Mouse (Mus musculus) embryonic facial prominence, embryonic 11.5 days (tissue): ENCODE measurements around the gene Tuba1b. TPM values are rescaled to one million over a fixed set of nuclear protein-coding genes. Genes with fewer than 3 reads are reported as not detected.

Source experiments
- ATAC-seq: fragments of 200-750 bp; cut with Nextera tagmentation; replicated peaks from 2 replicates; pipeline ENCODE4 v1.8.0; 2017; ENCODE audit warnings: low read depth; ENCODE audit not compliant: insufficient number of reproducible peaks, low FRiP score, low TSS enrichment
- DNase-seq: peaks from one replicate; pipeline ENCODE4 v3.0.0-alpha.2; 2015; ENCODE audit warnings: low spot score
- H3K27ac ChIP-seq: fragments of 300-500 bp; sonication (generic); replicated peaks from 2 replicates; pipeline ENCODE4 v1.5.1; 2014; ENCODE audit warnings: mild to moderate bottlenecking, low read depth, low read length, control low read depth
- H3K27me3 ChIP-seq: fragments of 300-500 bp; sonication (generic); 2 replicates; pipeline ENCODE4 v1.6.1; 2014; ENCODE audit warnings: mild to moderate bottlenecking, low read length, moderate library complexity, mixed read lengths; ENCODE audit not compliant: control insufficient read depth, insufficient read depth
- H3K36me3 ChIP-seq: fragments of 300-500 bp; sonication (generic); replicated peaks from 2 replicates; pipeline ENCODE4 v1.6.1; 2014; ENCODE audit warnings: low read depth, mild to moderate bottlenecking, low read length, moderate library complexity, mixed read lengths; ENCODE audit not compliant: control insufficient read depth, insufficient read depth
- H3K4me1 ChIP-seq: fragments of 300-500 bp; sonication (generic); 2 replicates; pipeline ENCODE4 v1.6.1; 2014; ENCODE audit warnings: low read length, mixed read lengths; ENCODE audit not compliant: control insufficient read depth, insufficient read depth
- H3K4me2 ChIP-seq: fragments of 300-500 bp; sonication (generic); 2 replicates; pipeline ENCODE4 v1.6.1; 2014; ENCODE audit warnings: low read depth, mild to moderate bottlenecking, control low read depth, low read length, moderate library complexity
- H3K4me3 ChIP-seq: fragments of 300-500 bp; sonication (generic); 2 replicates; pipeline ENCODE4 v1.5.1; 2014; ENCODE audit warnings: low read depth, low read length, control low read depth
- H3K9ac ChIP-seq: fragments of 300-500 bp; sonication (generic); replicated peaks from 2 replicates; pipeline ENCODE4 v1.6.1; 2014; ENCODE audit warnings: mild to moderate bottlenecking, control low read depth, low read length
- H3K9me3 ChIP-seq: fragments of 300-500 bp; sonication (generic); replicated peaks from 2 replicates; pipeline ENCODE4 v1.6.1; 2016; ENCODE audit warnings: mild to moderate bottlenecking, low read length, inconsistent platforms, mixed read lengths; ENCODE audit not compliant: control insufficient read depth
- WGBS: fragments of 180-500 bp; shearing (Covaris S2); extraction: QIAGEN DNeasy Blood & Tissue Kit; methylation state at CpG from one replicate; pipeline ENCODE4 v1.1.7; 2014; 5-methylcytosine and 5-hydroxymethylcytosine counted together
- polyA plus RNA-seq: library from polyadenylated mRNA; unstranded; fragments of >200 nt; fragmentation: Nextera tagmentation; extraction: Ambion mirVana; gene quantifications from 2 replicates; pipeline ENCODE4 v1.2.1, GENCODE M21; 2014

The Tuba1b gene
- polyA plus RNA-seq, result 2,291 and 2,381 TPM in 2 replicates

DNA sequence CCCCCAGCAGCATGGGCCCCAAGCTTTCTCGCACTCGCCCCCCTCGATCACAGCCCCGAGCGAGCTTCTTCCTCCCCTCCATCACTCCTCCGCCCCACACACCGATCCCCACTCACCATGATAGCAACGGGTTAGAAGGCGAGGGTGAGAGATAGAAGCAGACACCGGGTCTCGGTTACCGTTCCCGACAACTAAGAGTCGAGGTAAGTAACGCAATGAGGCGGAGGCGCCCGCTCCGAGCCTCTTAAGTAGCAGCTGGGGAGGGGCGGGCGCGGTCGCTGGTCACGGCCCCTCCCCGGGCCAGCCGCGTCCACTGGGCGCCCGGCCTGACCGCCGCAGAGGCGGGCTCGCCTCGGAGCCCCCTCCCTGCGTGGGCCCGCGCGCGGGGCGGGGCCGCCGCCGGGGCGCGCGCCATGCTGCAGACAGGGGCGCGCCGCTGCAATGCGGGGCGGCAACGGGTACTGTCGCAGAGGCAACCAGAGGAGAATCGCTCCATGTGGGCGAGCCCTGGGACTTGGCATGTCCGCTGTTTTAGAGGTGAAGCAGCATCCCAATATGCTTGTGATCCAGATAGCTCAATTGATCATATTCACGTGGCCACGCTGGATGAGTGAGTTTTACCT, at the start of gene Tuba1b:
TSS of gene Tuba1b (minus strand) at position 349 of the 623 bp plus-strand sequence.
- 0 out of 2 replicates have a peak, but pooled peaks cover 3% of the 10 kb centered on the region for H3K4me1 ChIP-seq
- H3K27ac ChIP-seq, result peak within 1 kb of the TSS; percentile 93
- H3K4me2 ChIP-seq, result peak within 1 kb of the TSS; percentile 68
- under 1% methylated on average over 56 of the region's 58 CpGs for WGBS
- peak within 1 kb of the TSS; percentile 93 for H3K9ac ChIP-seq
- no peaks in the 10 kb centered on the region for H3K9me3 ChIP-seq
- ATAC-seq (peak; percentile 92), DNase-seq (peak; percentile 97)
- H3K4me3 ChIP-seq, result peak within 1 kb of the TSS; percentile 61
- H3K36me3 ChIP-seq, result no peaks in the 10 kb centered on the region
- no peaks in the 10 kb centered on the region for H3K27me3 ChIP-seq

DNA sequence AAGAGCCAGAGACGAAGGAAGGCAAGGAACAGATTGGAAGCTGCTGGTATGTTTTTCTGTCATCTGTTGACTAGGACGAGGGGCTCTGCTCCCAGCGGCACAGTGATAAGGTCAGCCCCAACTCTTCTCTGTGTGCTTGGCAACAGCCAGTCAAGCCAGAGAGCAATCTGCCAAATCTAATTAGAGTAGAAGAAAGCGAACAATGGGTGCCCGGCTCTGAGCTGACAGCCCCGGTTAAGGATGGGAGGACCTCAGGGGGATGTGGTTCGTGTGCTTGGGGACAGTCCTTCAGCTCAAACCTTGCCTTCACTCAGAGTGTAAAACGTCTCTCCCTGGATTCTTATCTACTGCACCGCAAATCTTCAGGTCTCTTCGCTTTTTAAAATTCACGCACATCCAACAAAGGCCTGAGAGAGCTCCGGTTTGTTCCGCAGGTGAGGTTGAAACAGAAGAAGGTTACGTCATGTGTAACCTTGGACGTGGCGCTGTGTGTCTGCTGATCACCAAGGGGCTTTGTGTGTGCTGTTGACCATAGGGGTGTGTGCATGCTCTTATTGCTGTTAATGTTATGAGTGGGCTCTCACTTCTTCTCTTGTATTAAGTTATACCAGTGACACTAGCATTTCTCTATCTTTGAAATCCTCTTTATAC, 49.2 kb upstream of the Tuba1b start:
- no peak overlapping the region for H3K4me3 ChIP-seq
- H3K27ac ChIP-seq, result no peak overlapping the region
- 32% methylated on average over 16 of the region's 16 CpGs for WGBS
- no peak overlapping the region for H3K4me2 ChIP-seq
- ATAC-seq, result peak; percentile 64
- no peaks in the 10 kb centered on the region for H3K27me3 ChIP-seq
- H3K4me1 ChIP-seq, result no peaks in the 10 kb centered on the region
- H3K9ac ChIP-seq, result no peak overlapping the region
- H3K9me3 ChIP-seq, result no peaks in the 10 kb centered on the region
- DNase-seq, result no peak
- no peaks in the 10 kb centered on the region for H3K36me3 ChIP-seq

DNA sequence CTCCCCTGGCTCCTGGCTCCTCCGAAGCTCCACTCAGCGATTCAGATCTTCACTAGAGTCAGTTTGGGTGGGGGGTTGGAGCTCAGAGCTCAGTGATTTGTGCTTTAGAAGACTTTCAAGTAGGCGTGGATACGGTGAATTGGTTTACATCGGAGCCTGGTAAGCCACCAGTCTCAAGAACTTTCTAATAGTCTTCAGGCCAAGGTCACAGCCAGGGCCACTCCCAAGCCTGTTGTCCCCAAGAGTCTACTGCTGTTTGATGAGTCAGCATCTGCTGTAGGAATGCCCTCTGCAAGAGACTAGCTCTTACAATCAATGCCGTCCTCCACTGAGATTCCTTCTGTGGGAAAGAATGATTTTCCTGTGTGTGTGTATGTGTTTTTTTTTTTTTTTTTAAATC, 47.7 kb upstream of the Tuba1b start:
- 77% methylated on average over 6 of the region's 6 CpGs for WGBS
- no peak overlapping the region for H3K27ac ChIP-seq

DNA sequence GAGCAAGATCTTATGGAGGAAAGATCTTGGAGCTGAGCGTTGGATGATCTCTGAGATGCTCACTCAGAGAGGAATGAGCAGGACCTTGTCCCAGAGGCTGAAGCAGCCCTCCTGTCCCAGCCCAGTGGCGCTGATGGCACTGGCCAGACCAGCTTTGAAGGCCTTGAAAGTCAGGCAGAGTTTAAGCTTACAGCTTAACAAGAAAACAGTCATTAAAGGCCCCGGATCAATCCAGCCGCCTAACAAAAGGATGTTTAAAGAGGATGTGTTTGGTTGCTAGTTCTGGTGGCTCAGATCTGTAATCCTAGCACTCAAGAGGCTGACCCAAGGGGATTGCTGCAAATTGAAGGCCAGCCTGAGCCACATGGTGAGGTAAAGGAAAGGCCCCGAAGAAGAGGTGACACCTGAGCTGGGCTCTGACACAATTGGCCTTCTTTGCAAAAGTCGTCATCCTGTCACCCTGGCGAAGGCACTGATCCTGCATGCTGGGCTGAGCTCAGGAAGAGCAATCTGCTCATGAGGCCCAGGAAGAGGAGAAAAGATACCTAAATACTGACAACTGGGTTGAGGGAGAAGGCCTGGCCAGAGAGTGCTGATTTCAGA, 45.7 kb upstream of the Tuba1b start:
- H3K27ac ChIP-seq, result no peak overlapping the region
- DNase-seq, result no peak
- H3K4me3 ChIP-seq, result no peak overlapping the region
- no peak overlapping the region for H3K4me2 ChIP-seq
- H3K9ac ChIP-seq, result no peak overlapping the region
- ATAC-seq, result no peak
- H3K9me3 ChIP-seq, result no peaks in the 10 kb centered on the region
- WGBS, result 29% methylated on average over 7 of the region's 7 CpGs
- H3K4me1 ChIP-seq, result peaks cover 7% of the 10 kb centered on the region
- H3K27me3 ChIP-seq, result no peaks in the 10 kb centered on the region
- no peaks in the 10 kb centered on the region for H3K36me3 ChIP-seq

More for the DNA sequence above, 47.7 kb upstream of the Tuba1b start:
- DNase-seq (no peak), ATAC-seq (no peak)
- H3K4me1 ChIP-seq, result peaks cover 4% of the 10 kb centered on the region; the same call in 1 of the 2 replicates
- no peaks in the 10 kb centered on the region for H3K36me3 ChIP-seq
- no peak overlapping the region for H3K9ac ChIP-seq
- H3K4me3 ChIP-seq, result no peak overlapping the region
- no peaks in the 10 kb centered on the region for H3K9me3 ChIP-seq
- no peaks in the 10 kb centered on the region for H3K27me3 ChIP-seq
- H3K4me2 ChIP-seq, result no peak overlapping the region

DNA sequence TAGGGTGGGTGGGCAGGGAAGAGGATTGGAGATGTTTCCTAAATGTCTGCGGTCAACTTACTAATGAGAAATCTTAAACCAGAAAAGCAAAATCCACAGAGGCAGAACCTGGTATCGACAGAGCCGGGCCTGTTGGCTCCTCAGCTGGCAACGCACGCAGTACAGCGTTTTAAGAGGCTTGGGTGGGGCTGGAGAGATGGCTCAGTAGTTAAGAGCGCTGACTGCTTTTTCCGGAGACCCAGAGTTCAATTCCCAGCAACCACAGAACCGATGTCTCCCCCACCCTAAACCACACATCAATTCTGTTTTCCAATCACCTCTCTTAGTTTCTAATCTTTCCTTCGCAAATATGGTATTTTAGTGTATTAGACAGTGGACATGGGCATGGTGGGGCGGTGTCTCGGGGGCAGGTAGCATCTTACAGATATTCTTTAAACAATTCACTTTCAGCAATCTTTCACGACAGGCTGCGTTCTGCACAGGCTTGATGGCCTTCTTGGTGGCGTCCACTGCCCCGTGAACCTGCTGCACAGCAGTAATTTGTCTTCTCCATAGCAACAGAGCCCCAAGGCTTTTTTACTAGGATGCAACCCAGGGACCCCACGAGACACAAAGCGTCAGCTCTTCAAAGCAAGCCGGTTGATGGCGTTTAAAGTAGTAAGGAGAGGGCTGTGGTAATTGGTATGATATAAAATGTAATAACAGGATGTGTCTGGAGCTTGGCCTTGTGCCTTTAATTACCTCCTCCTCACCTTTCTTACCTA, 44.2 kb upstream of the Tuba1b start:
- no peak overlapping the region; the same call in 1 of the 2 replicates for H3K27ac ChIP-seq
- no peaks in the 10 kb centered on the region for H3K27me3 ChIP-seq
- ATAC-seq, result no peak
- no peak overlapping the region for H3K4me2 ChIP-seq
- no peak overlapping the region for H3K9ac ChIP-seq
- H3K4me1 ChIP-seq, result peaks cover 7% of the 10 kb centered on the region
- no peak for DNase-seq
- no peaks in the 10 kb centered on the region for H3K36me3 ChIP-seq
- WGBS, result 56% methylated on average over 20 of the region's 20 CpGs
- H3K4me3 ChIP-seq, result no peak overlapping the region
- H3K9me3 ChIP-seq, result no peaks in the 10 kb centered on the region

DNA sequence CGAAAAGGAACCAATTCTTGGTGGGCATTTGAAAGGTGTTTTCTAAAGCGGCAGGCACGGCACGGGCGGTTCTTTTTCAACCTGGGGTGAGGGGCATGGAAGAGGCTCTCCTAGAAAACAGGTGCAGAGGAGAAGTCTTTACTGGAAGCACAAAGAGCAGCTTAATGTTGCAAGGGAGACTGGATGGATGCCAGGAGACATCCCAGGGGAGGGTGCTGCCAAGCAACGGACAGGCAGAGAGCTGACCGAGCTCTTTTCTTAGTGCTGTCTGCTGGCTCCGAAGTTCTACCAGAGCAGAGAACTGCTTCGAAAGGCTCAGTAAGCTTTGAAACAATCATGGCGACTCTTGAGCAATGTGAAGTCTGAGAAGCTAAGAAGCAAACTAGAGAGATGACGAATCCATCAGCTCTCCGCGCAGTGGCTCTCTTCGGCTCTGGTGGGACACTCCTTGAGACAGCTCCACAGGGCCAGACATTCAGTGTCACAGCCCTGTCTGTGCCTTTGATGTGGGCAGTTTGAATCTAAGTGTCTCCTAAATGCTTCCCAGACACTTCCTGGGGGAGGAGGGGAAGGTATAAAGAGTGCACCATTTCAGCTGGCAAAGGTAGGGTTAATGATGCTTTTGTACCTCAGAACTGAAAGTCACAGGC, 43.5 kb upstream of the Tuba1b start:
- H3K27ac ChIP-seq, result peak overlapping the region; percentile 44; the same call in 1 of the 2 replicates
- H3K4me1 ChIP-seq, result peaks cover 7% of the 10 kb centered on the region
- H3K4me3 ChIP-seq, result no peak overlapping the region
- H3K27me3 ChIP-seq, result no peaks in the 10 kb centered on the region
- ATAC-seq (no peak), DNase-seq (peak; percentile 51)
- no peak overlapping the region; the same call in 1 of the 2 replicates for H3K9ac ChIP-seq
- no peak overlapping the region for H3K4me2 ChIP-seq
- WGBS, result 64% methylated on average over 14 of the region's 14 CpGs
- no peaks in the 10 kb centered on the region for H3K9me3 ChIP-seq
- H3K36me3 ChIP-seq, result no peaks in the 10 kb centered on the region

DNA sequence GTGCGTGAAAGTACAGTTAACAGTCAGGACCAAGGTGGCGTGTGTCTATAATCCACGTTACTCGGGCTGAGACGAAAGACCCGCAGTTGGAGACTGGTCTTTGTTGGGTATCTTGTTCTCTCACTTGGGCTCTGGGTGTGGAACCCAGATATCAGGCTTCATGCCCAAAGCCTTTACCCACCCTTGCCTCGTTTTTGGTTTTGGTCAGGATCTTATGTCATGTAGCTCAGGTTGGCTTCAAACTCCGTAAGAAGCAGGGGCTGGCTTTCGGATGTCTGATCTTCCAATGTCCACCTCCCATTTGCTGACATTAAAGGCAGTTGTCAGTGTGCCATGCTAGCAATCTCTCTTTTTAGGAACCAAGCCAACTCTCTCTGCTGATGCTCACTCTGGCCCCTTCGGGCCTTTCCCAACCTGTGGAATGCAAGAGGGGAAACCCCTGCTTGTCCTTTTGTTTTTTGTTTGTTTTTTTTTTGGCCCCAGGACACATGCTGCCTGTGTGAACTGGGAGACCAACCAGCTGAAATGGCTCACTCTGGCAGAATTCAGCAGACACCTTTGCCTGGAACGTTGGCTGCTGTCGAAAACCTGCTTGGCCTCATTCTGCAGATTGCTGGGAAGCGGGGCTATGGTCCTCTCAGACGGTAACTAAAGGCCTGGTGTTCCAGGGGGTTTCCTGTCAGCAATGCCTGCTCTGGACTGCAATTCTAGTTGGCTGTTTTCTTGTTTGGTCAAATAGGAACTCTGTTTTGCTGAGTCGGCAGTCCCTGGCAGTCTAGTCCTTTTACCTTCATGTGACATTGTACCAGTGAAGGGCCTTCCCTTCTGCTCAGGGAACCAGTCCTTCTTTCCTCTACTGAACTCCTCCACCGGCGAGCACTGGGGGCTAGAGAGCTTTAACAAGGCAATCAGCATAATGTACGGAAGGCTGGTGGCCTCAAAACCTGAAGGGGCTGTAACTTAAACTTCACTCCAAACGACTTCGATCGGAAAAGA, 42.7 kb upstream of the Tuba1b start:
- Histone ChIP-seq H3K4me3 (no peak overlapping the region), H3K27ac (peak overlapping the region; percentile 43; the same call in 1 of the 2 replicates), H3K27me3 (no peaks in the 10 kb centered on the region), H3K4me1 (peaks cover 7% of the 10 kb centered on the region), H3K4me2 (no peak overlapping the region), H3K9ac (no peak overlapping the region), H3K36me3 (no peaks in the 10 kb centered on the region), H3K9me3 (no peaks in the 10 kb centered on the region)
- 71% methylated on average over 21 of the region's 21 CpGs for WGBS
- DNase-seq (no peak), ATAC-seq (no peak)
